Comparison of ENCODE assay signal across 17 mouse cellular contexts in the genomic region with DNA sequence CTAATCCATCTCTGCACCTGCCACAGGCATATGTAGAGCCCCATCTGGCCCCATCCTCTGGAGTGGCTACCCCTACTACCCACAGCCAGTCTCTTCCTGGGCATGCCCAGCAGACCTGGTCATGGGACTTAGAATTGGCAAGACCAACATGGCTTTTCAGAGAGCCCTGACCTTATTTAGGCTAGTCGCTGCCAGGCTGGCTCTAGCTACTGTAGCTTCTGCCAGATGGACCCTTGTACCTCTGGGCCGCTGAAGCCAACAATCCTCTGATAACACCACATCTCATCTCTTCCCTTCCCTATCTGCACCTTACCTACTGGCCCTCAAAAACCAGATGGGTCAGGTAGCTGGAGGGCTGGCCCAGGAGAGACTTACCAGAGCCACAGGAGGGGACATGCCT. TPM values are rescaled to one million over a fixed set of nuclear protein-coding genes. Genes with fewer than 3 reads are reported as not detected.
DNase-seq lines count a peak whose midpoint lies in the region; TF ChIP-seq lines count a peak whose summit lies in the region.
"Had no signal": no experiment of that assay in that cellular context is flagged by ENCODE, and none has a peak within 500 bp of the region (broad histone marks: within the 10 kb centered on the region; RNA-seq: fewer than 3 reads in every experiment).

No protein-coding gene starts in this region.

- H3K4me3 ChIP-seq in liver, adult 2 months (ENCODE audit: insufficient read depth, low read depth, low read length): no peak overlapping the region
- H3K4me3 ChIP-seq: embryonic facial prominence, embryonic 10.5 days; forebrain, embryonic 13.5 days; heart, embryonic 15.5 days; hindbrain, embryonic 13.5 days had no signal

- H3K27me3 ChIP-seq in liver, adult 2 months (ENCODE audit: control insufficient read depth, insufficient read depth, low read length): no peaks in the 10 kb centered on the region
- H3K27me3 ChIP-seq: CH12.LX; forebrain, embryonic 13.5 days; heart, embryonic 15.5 days; hindbrain, embryonic 13.5 days; Patski had no signal

- H3K79me2 ChIP-seq in liver, adult 2 months (ENCODE audit: control insufficient read depth, insufficient read depth, low read length): no peaks in the 10 kb centered on the region

- H3K9ac ChIP-seq in liver, adult 2 months (ENCODE audit: low read depth, low read length): peak overlapping the region; percentile 41
- H3K9ac ChIP-seq: forebrain, embryonic 13.5 days; forebrain, postnatal 0 days; heart, embryonic 15.5 days; hindbrain, embryonic 13.5 days had no signal

- intact Hi-C loops in gastrocnemius, postnatal 14 days (cut with DNase I; ENCODE audit: low total_unique reads): no loop called here

- peak; percentile 5 for DNase-seq in gastrocnemius, postnatal 14 days
- no peak for DNase-seq in gastrocnemius, postnatal 10 days
- peak; percentile 40 for DNase-seq in kidney, adult 18-20 months
- DNase-seq in kidney, postnatal 14 days: no peak
- DNase-seq in liver, adult 2 months (ENCODE audit: extremely low read depth, low read depth, low spot score): peak; percentile 97
- DNase-seq in liver: no peak
- DNase-seq: adrenal gland, postnatal 25 days; cerebellum, adult 2 months; forebrain, postnatal 0 days; heart, postnatal 14 days had no signal

- peak overlapping the region; percentile 64 for H3K27ac ChIP-seq in liver, adult 2 months (replicated peaks; ENCODE audit: insufficient read depth, low read depth, low read length)
- H3K27ac ChIP-seq: embryonic facial prominence, embryonic 10.5 days; forebrain, embryonic 13.5 days; heart, embryonic 15.5 days; hindbrain, embryonic 13.5 days; hindbrain, postnatal 0 days had no signal

- TF ChIP-seq CTCF in liver, adult 2 months (IDR thresholded peaks at IDR 0.05; ENCODE audit: low read depth, low read length): no peak

- TF ChIP-seq POLR2A in liver, adult 2 months (IDR thresholded peaks at IDR 0.05; ENCODE audit: extremely low read depth, insufficient read depth, low read length): no peak

- H3K4me1 ChIP-seq in liver, adult 2 months (ENCODE audit: control insufficient read depth, insufficient read depth, low read length): peaks cover 33% of the 10 kb centered on the region

- no peaks in the 10 kb centered on the region for H3K36me3 ChIP-seq in liver, adult 2 months (ENCODE audit: control insufficient read depth, insufficient read depth, low read length)
- H3K36me3 ChIP-seq: embryonic facial prominence, embryonic 10.5 days; heart, embryonic 15.5 days; hindbrain, embryonic 13.5 days had no signal

- WGBS in liver, adult 2 months: 22% methylated on average over 2 of the region's 2 CpGs

RNA-seq across cellular contexts. Expression of gene Sik1, which starts 53.4 kb away (rescaled TPM):
- total RNA-seq in gastrocnemius, postnatal 14 days (2021): 10 to 100 TPM; 18.1 to 18.6 TPM
- total RNA-seq in gastrocnemius, postnatal 10 days (2021): 10 to 100 TPM; 30.6 to 33.2 TPM
- 2.7 and 6.6 TPM in 2 replicates for total RNA-seq in liver, adult 2 months (2014; rRNA removed)
- polyA plus RNA-seq in liver, adult 2 months (2012; rRNA removed): 8.0 and 10.5 TPM in 2 replicates

Comparison
In these comparisons a context has a peak if more than half of its experiments do, and no peak if none do; other contexts are left out.
1. DNase-seq: peak in gastrocnemius, postnatal 14 days (single experiment), kidney, adult 18-20 months (single experiment) and liver, adult 2 months (single experiment); none in gastrocnemius, postnatal 10 days (single experiment), kidney, postnatal 14 days (single experiment) and liver (single experiment).